Mouse (Mus musculus): ENCODE results near the gene Yy1.

- no peak for TF ChIP-seq POLR2A (IDR thresholded peaks at IDR 0.05; ENCODE audit: extremely low read depth, insufficient read depth, low read length)
- no peak for TF ChIP-seq CTCF (IDR thresholded peaks at IDR 0.05; ENCODE audit: extremely low read depth, insufficient read depth, low read length)
Observed at GRCm38 (mm10) chr12:108764917-108765678, 27.7 kb upstream of the Yy1 start.

All from cortical plate, adult 2 months (tissue).